Mouse (Mus musculus): ENCODE data around the gene Ttc24. TPM values are rescaled to one million over a fixed set of nuclear protein-coding genes. Genes with fewer than 3 reads are reported as not detected.

Ttc24 gene
- total and polyA plus RNA-seq, 3 experiments: not detected

GRCm38 (mm10) chr3:88082224-88082618 is 4.1 kb upstream of the Ttc24 start:
- H3K9ac ChIP-seq (ENCODE audit: insufficient read depth, low read depth): peak overlapping the region; percentile 23; the same call in 1 of the 2 replicates
- H3K79me2 ChIP-seq (replicated peaks; ENCODE audit: control insufficient read depth, extremely low read depth, insufficient read depth, poor library complexity, severe bottlenecking): no peaks in the 10 kb centered on the region
- no peaks in the 10 kb centered on the region for H3K9me3 ChIP-seq (replicated peaks; ENCODE audit: low read length)
- dilution Hi-C loops (cut with MboI; ENCODE audit: extremely low pct_ligation_motif_present, extremely low pct_unique_long_range_greater_than_20kb, low sequenced_read_pairs): no loop called here
- peak overlapping the region; percentile 56 to 76 (median 66) for H3K4me3 ChIP-seq (replicated peaks in 1 of 3; ENCODE audit: low read depth in 2 of 3, low read length in 2 of 3, poor library complexity in 1 of 3)
- TF ChIP-seq NRF1 (IDR thresholded peaks at IDR 0.05; ENCODE audit: low read depth, low read length) (no peak), USF2 (conservative IDR thresholded peaks at IDR 0.05; ENCODE audit: low read depth, low read length) (no peak), ELF1 (IDR thresholded peaks at IDR 0.05; ENCODE audit: low read depth, low read length) (no peak)
- no peak overlapping the region for H3K27ac ChIP-seq (ENCODE audit: insufficient read depth, low read depth)
- peaks cover 10 to 40% of the 10 kb centered on the region in 2 experiments for H3K4me1 ChIP-seq (ENCODE audit: control insufficient read depth in 1 of 2, insufficient read depth in 2 of 2)
- H3K4me2 ChIP-seq (ENCODE audit: insufficient read depth, low read depth, poor library complexity, severe bottlenecking): peak overlapping the region; percentile 65
- peaks cover 16% of the 10 kb centered on the region for H3K27me3 ChIP-seq (replicated peaks)
- H3K36me3 ChIP-seq (replicated peaks in 1 of 2; ENCODE audit: control insufficient read depth in 1 of 2, insufficient read depth in 1 of 2, low read length in 1 of 2): peaks cover 0 to 23% of the 10 kb centered on the region in 2 experiments
- no peak for DNase-seq (ENCODE audit: extremely low read depth)
- in situ Hi-C loops (cut with MboI; ENCODE audit: low pct_ligation_motif_present, low pct_unique_long_range_greater_than_20kb, low sequenced_read_pairs): loop anchor here (5.0 kb wide), 1 partner anchor 60 kb away; no protein-coding TSS in a partner anchor

- H3K4me1 ChIP-seq (ENCODE audit: control insufficient read depth in 1 of 2, insufficient read depth in 2 of 2): peaks cover 10 to 40% of the 10 kb centered on the region in 2 experiments
- 0 out of 2 replicates have a peak, but pooled peaks have one; percentile 49 for TF ChIP-seq NRF1 (IDR thresholded peaks at IDR 0.05; ENCODE audit: low read depth, low read length)
- peak; percentile 96 for TF ChIP-seq HCFC1 (IDR thresholded peaks at IDR 0.05; ENCODE audit: low read depth, low read length)
- peak; percentile 97 for TF ChIP-seq MXI1 (IDR thresholded peaks at IDR 0.05; ENCODE audit: low read depth, low read length)
- peak; percentile 43; the same call in 1 of the 2 replicates for TF ChIP-seq POLR2A (IDR thresholded peaks at IDR 0.05; ENCODE audit: low read depth, low read length)
- no peak for TF ChIP-seq SMC3 (IDR thresholded peaks at IDR 0.05; ENCODE audit: low read depth, low read length)
- peak; percentile 91 for TF ChIP-seq ELF1 (IDR thresholded peaks at IDR 0.05; ENCODE audit: low read depth, low read length)
- peak; percentile 77 for TF ChIP-seq CHD2 (IDR thresholded peaks at IDR 0.05; ENCODE audit: low read length)
- peak; percentile 98 for TF ChIP-seq E2F4 (IDR thresholded peaks at IDR 0.05; ENCODE audit: insufficient replicate concordance, low read depth, low read length)
- TF ChIP-seq POLR2AphosphoS2 (IDR thresholded peaks at IDR 0.05; ENCODE audit: low read depth, low read length): no peak
- no peak for TF ChIP-seq ZMIZ1 (IDR thresholded peaks at IDR 0.05; ENCODE audit: low read depth, low read length)
- TF ChIP-seq MAZ (IDR thresholded peaks at IDR 0.05; ENCODE audit: low read depth, low read length): peak; percentile 54; the same call in 1 of the 2 replicates
- no peak for TF ChIP-seq RAD21 (IDR thresholded peaks at IDR 0.05; ENCODE audit: low read depth, low read length)
- TF ChIP-seq TBP (conservative IDR thresholded peaks at IDR 0.05; ENCODE audit: low read depth, low read length): no peak
- no peak for TF ChIP-seq MAFK (IDR thresholded peaks at IDR 0.05; ENCODE audit: insufficient replicate concordance, low read length)
- peak; percentile 42 for TF ChIP-seq IRF4 (IDR thresholded peaks at IDR 0.05; ENCODE audit: low read depth, low read length)
- no peak for TF ChIP-seq USF2 (conservative IDR thresholded peaks at IDR 0.05; ENCODE audit: low read depth, low read length)
- TF ChIP-seq USF1 (IDR thresholded peaks at IDR 0.05; ENCODE audit: low read depth, low read length): peak; percentile 39
- no peak for TF ChIP-seq JUND (conservative IDR thresholded peaks at IDR 0.05; ENCODE audit: low read depth, low read length)
- TF ChIP-seq MAX (IDR thresholded peaks at IDR 0.05; ENCODE audit: low read length): peak; percentile 69; the same call in 1 of the 2 replicates
- no peak for TF ChIP-seq ZKSCAN1 (IDR thresholded peaks at IDR 0.05; ENCODE audit: borderline replicate concordance, low read depth, low read length)
- peak; percentile 56; the same call in 1 of the 2 replicates for TF ChIP-seq TCF12 (IDR thresholded peaks at IDR 0.05; ENCODE audit: low read depth, low read length)
- TF ChIP-seq ZC3H11A (IDR thresholded peaks at IDR 0.05; ENCODE audit: low read depth, low read length): no peak
- TF ChIP-seq EP300 (IDR thresholded peaks at IDR 0.05; ENCODE audit: low read length): no peak
- TF ChIP-seq BHLHE40 (IDR thresholded peaks at IDR 0.05; ENCODE audit: low read depth, low read length): peak; percentile 43
- TF ChIP-seq RCOR1 (conservative IDR thresholded peaks at IDR 0.05; ENCODE audit: low read depth, low read length): 0 out of 2 replicates have a peak, but pooled peaks have one; percentile 62
- peak; percentile 90; the same call in 1 of the 2 replicates for TF ChIP-seq KAT2A (IDR thresholded peaks at IDR 0.05; ENCODE audit: insufficient replicate concordance, low read length)
- TF ChIP-seq PAX5 (IDR thresholded peaks at IDR 0.05; ENCODE audit: low read length): no peak
- TF ChIP-seq SIN3A (IDR thresholded peaks at IDR 0.05; ENCODE audit: low read length): peak; percentile 99
- TF ChIP-seq ETS1 (conservative IDR thresholded peaks at IDR 0.05; ENCODE audit: low read depth, low read length): no peak; the same call in 1 of the 2 replicates
These were observed 3.5 kb upstream of the Ttc24 start, which contains the start of gene Iqgap3 for GRCm38 (mm10) chr3:88081345-88082223. Iqgap3 (plus strand) TSS chr3:88081971.

More at GRCm38 (mm10) chr3:88081345-88082223, 3.5 kb upstream of the Ttc24 start, which contains the start of gene Iqgap3:
- in situ Hi-C loops (cut with MboI; ENCODE audit: low pct_ligation_motif_present, low pct_unique_long_range_greater_than_20kb, low sequenced_read_pairs) (loop anchor here (5.0 kb wide), 1 partner anchor 59 kb away; no protein-coding TSS in a partner anchor), dilution Hi-C loops (cut with MboI; ENCODE audit: extremely low pct_ligation_motif_present, extremely low pct_unique_long_range_greater_than_20kb, low sequenced_read_pairs) (no loop called here)
- peaks cover 0 to 18% of the 10 kb centered on the region in 2 experiments for H3K36me3 ChIP-seq (replicated peaks in 1 of 2; ENCODE audit: control insufficient read depth in 1 of 2, insufficient read depth in 1 of 2, low read length in 1 of 2)
- H3K9me3 ChIP-seq (replicated peaks; ENCODE audit: low read length): no peaks in the 10 kb centered on the region
- H3K27me3 ChIP-seq (replicated peaks): peaks cover 21% of the 10 kb centered on the region
- H3K4me2 ChIP-seq (ENCODE audit: insufficient read depth, low read depth, poor library complexity, severe bottlenecking): peak within 1 kb of the TSS; percentile 65
- peak within 1 kb of the TSS; percentile 66; the same call in 1 of the 2 replicates for H3K27ac ChIP-seq (ENCODE audit: insufficient read depth, low read depth)
- H3K79me2 ChIP-seq (replicated peaks; ENCODE audit: control insufficient read depth, extremely low read depth, insufficient read depth, poor library complexity, severe bottlenecking): no peaks in the 10 kb centered on the region
- DNase-seq (ENCODE audit: extremely low read depth): peak; percentile 82
- peak within 1 kb of the TSS; percentile 56 to 76 (median 66) for H3K4me3 ChIP-seq (replicated peaks in 1 of 3; ENCODE audit: low read depth in 2 of 3, low read length in 2 of 3, poor library complexity in 1 of 3)
- peak within 1 kb of the TSS; percentile 23; the same call in 1 of the 2 replicates for H3K9ac ChIP-seq (ENCODE audit: insufficient read depth, low read depth)

Measured in CH12.LX (cell line).